Mouse (Mus musculus): Measurements from ENCODE around the gene Fam76a. TPM values are rescaled to one million over a fixed set of nuclear protein-coding genes. Genes with fewer than 3 reads are reported as not detected.
A peak's percentile ranks its signal among the peaks of the same experiment; 100 is the strongest.

Fam76a gene
- polyA plus RNA-seq, 1 experiment from 2014 or later, result 47.1 TPM

DNA sequence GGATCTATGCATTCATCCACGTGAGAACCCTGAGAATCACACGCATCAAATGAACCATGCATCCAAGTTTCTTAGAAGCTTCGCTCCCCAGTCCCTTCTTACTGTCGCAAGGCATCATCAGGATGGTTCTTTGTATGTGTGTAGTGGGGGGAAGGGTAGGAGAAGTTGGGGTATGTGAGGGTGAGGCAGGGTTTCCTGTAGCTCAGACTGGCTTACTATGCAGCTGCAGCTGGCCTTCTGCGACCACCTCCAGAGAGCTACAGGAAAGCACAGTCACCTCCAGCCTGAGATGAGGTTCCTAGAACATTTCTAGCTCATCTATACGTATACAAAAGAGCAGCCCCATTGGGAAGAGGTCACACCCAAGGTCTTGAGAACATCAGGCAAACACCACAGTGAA, 10.2 kb downstream of the Fam76a start:
- H3K9me3 ChIP-seq (replicated peaks; ENCODE audit: control insufficient read depth, low read length), result no peaks in the 10 kb centered on the region
- no peak overlapping the region for H3K9ac ChIP-seq (ENCODE audit: low read length)
- no peaks in the 10 kb centered on the region for H3K4me1 ChIP-seq (ENCODE audit: control insufficient read depth, insufficient read depth, low read length)
- H3K27ac ChIP-seq (ENCODE audit: low read depth, low read length), result no peak overlapping the region
- H3K4me3 ChIP-seq (ENCODE audit: low read depth, low read length), result no peak overlapping the region
- ATAC-seq (no peak), DNase-seq (ENCODE audit: low spot score) (no peak)
- peaks cover 82% of the 10 kb centered on the region for H3K36me3 ChIP-seq (ENCODE audit: control insufficient read depth, insufficient read depth, low read length)
- WGBS, result 90% methylated on average over 6 of the region's 6 CpGs
- H3K4me2 ChIP-seq (ENCODE audit: low read length), result no peak overlapping the region
- H3K27me3 ChIP-seq (replicated peaks; ENCODE audit: control insufficient read depth, insufficient read depth, low read length), result no peaks in the 10 kb centered on the region

DNA sequence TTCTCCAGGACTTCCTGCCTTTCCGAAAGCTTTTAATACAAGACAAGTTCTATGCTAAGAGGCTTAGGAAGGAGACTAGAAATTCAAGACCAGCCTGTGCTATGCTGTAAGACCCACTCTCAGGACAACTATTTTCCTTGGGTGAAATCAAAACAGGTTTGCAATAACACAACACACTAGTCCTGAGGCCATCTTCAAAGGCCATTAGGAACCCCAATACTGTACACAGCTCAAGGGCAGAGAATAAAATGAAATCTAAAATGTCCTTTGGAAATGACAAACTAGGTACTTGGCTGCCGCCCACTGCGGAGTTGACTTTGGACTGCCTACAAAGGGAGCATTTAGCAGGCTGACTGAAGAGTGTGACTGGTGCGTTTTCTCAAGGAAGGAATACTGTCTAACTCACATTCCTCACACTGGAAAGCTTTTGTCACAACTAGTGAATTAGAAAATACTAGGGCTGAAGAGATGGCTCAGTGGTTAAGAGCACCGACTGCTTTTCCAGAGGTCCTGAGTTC, 16.5 kb downstream of the Fam76a start:
- WGBS, result 95% methylated on average over 5 of the region's 5 CpGs

DNA sequence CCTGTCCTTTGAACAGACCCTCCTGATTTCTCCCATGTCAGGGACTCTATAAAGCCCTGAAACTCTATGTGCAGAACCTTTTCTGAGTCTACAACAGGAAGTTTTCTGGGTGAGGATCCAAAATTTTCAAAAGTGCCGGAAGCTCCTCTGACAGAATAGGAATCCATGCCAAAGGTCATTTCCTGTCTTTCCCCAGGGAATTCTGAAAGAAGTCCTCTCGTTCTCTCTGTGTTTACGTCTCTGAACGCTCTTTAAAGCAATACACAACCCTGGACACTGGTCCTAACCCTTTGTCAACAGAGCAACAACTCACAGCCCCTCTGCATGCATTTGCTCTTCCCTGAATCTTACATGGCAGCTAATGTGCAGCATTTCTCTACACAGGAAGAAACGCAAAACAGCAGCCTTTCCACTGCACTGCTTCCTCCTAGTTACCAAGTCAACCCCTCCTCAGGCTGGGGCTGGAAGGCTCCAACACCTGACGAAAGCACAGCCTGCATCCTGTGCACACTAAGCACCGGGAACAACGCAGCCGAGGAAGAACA, 17.5 kb downstream of the Fam76a start:
- Histone ChIP-seq H3K27me3 (replicated peaks; ENCODE audit: control insufficient read depth, insufficient read depth, low read length) (no peaks in the 10 kb centered on the region), H3K27ac (ENCODE audit: low read depth, low read length) (no peak overlapping the region; the same call in 1 of the 2 replicates), H3K4me1 (ENCODE audit: control insufficient read depth, insufficient read depth, low read length) (no peaks in the 10 kb centered on the region), H3K4me2 (ENCODE audit: low read length) (no peak overlapping the region), H3K36me3 (ENCODE audit: control insufficient read depth, insufficient read depth, low read length) (peaks cover 75% of the 10 kb centered on the region), H3K4me3 (ENCODE audit: low read depth, low read length) (no peak overlapping the region), H3K9me3 (replicated peaks; ENCODE audit: control insufficient read depth, low read length) (no peaks in the 10 kb centered on the region), H3K9ac (ENCODE audit: low read length) (no peak overlapping the region)
- 87% methylated on average over 9 of the region's 9 CpGs for WGBS
- ATAC-seq (no peak), DNase-seq (ENCODE audit: low spot score) (no peak)

More for the DNA sequence above, 16.5 kb downstream of the Fam76a start:
- H3K27me3 ChIP-seq (replicated peaks; ENCODE audit: control insufficient read depth, insufficient read depth, low read length), result no peaks in the 10 kb centered on the region
- H3K4me2 ChIP-seq (ENCODE audit: low read length), result no peak overlapping the region
- no peak overlapping the region for H3K9ac ChIP-seq (ENCODE audit: low read length)
- H3K9me3 ChIP-seq (replicated peaks; ENCODE audit: control insufficient read depth, low read length), result no peaks in the 10 kb centered on the region
- H3K4me3 ChIP-seq (ENCODE audit: low read depth, low read length), result no peak overlapping the region
- ATAC-seq (no peak), DNase-seq (ENCODE audit: low spot score) (no peak)
- no peaks in the 10 kb centered on the region for H3K4me1 ChIP-seq (ENCODE audit: control insufficient read depth, insufficient read depth, low read length)
- no peak overlapping the region for H3K27ac ChIP-seq (ENCODE audit: low read depth, low read length)
- peaks cover 80% of the 10 kb centered on the region for H3K36me3 ChIP-seq (ENCODE audit: control insufficient read depth, insufficient read depth, low read length)

- no peak for DNase-seq (ENCODE audit: low spot score)
- 92% methylated on average over 2 of the region's 2 CpGs for WGBS
- Histone ChIP-seq H3K9me3 (replicated peaks; ENCODE audit: control insufficient read depth, low read length) (no peaks in the 10 kb centered on the region), H3K4me3 (ENCODE audit: low read depth, low read length) (no peak overlapping the region), H3K27ac (ENCODE audit: low read depth, low read length) (no peak overlapping the region), H3K4me2 (ENCODE audit: low read length) (no peak overlapping the region), H3K9ac (ENCODE audit: low read length) (no peak overlapping the region), H3K4me1 (ENCODE audit: control insufficient read depth, insufficient read depth, low read length) (no peaks in the 10 kb centered on the region), H3K27me3 (replicated peaks; ENCODE audit: control insufficient read depth, insufficient read depth, low read length) (no peaks in the 10 kb centered on the region), H3K36me3 (ENCODE audit: control insufficient read depth, insufficient read depth, low read length) (peaks cover 68% of the 10 kb centered on the region)
- ATAC-seq, result no peak
These were observed 18.3 kb downstream of the Fam76a start for GRCm38 (mm10) chr4:132904071-132904470.

DNA sequence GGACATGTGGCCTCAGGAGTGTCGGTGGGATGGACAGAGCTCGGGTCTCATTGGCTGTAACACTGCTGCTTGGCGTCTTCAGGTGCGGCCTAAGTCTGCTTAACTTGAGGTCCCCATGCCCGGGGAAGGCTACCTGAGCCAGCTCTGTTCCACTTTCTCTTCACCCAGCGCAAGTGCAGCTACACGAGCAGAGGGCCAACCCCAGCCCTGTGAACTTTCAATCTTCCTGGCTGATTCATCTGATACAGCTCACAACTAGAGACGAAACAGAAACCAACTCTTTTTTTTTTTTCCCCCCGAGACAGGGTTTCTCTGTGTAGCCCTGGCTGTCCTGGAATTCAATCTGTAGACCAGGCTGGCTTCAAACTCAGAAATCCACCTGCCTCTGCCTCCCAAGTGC, 24.2 kb downstream of the Fam76a start:
- no peak overlapping the region for H3K9ac ChIP-seq (ENCODE audit: low read length)
- 87% methylated on average over 9 of the region's 9 CpGs for WGBS
- no peak overlapping the region for H3K27ac ChIP-seq (ENCODE audit: low read depth, low read length)
- no peak for DNase-seq (ENCODE audit: low spot score)
- no peak overlapping the region for H3K4me3 ChIP-seq (ENCODE audit: low read depth, low read length)
- H3K4me1 ChIP-seq (ENCODE audit: control insufficient read depth, insufficient read depth, low read length), result no peaks in the 10 kb centered on the region
- peaks cover 27% of the 10 kb centered on the region for H3K36me3 ChIP-seq (ENCODE audit: control insufficient read depth, insufficient read depth, low read length)
- H3K27me3 ChIP-seq (replicated peaks; ENCODE audit: control insufficient read depth, insufficient read depth, low read length), result no peaks in the 10 kb centered on the region
- no peak for ATAC-seq
- no peak overlapping the region for H3K4me2 ChIP-seq (ENCODE audit: low read length)
- no peaks in the 10 kb centered on the region for H3K9me3 ChIP-seq (replicated peaks; ENCODE audit: control insufficient read depth, low read length)

DNA sequence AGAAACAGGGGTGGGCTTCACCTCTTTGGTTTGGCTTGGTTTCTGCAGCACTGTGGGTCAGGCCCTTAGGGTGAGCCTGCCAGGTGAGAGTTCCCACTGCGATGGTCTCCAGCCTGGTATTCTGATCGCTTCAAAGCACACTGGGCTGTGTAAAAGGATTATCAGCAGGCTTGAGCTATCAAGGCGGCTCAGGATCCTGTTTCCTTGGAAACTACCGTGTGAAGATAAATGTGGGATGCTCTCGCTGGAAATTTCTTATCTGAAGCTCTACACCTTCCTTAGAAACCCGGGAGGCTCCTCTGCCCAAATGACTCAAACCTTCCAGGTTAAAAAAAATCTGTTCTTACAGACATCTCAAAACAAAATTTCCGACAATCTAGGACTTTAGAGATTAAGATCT, 28.0 kb downstream of the Fam76a start:
- Histone ChIP-seq H3K36me3 (ENCODE audit: control insufficient read depth, insufficient read depth, low read length) (no peaks in the 10 kb centered on the region), H3K27me3 (replicated peaks; ENCODE audit: control insufficient read depth, insufficient read depth, low read length) (no peaks in the 10 kb centered on the region), H3K4me1 (ENCODE audit: control insufficient read depth, insufficient read depth, low read length) (no peaks in the 10 kb centered on the region), H3K9ac (ENCODE audit: low read length) (no peak overlapping the region), H3K4me2 (ENCODE audit: low read length) (no peak overlapping the region), H3K4me3 (ENCODE audit: low read depth, low read length) (no peak overlapping the region), H3K27ac (ENCODE audit: low read depth, low read length) (no peak overlapping the region), H3K9me3 (replicated peaks; ENCODE audit: control insufficient read depth, low read length) (no peaks in the 10 kb centered on the region)
- WGBS, result 5% methylated on average over 7 of the region's 7 CpGs
- DNase-seq (ENCODE audit: low spot score) (peak; percentile 26), ATAC-seq (no peak)

GRCm38 (mm10) chr4:132884844-132885374, 37.4 kb downstream of the Fam76a start:
- Histone ChIP-seq H3K36me3 (ENCODE audit: control insufficient read depth, insufficient read depth, low read length) (0 out of 2 replicates have a peak, but pooled peaks cover 3% of the 10 kb centered on the region), H3K4me2 (ENCODE audit: low read length) (peak overlapping the region; percentile 96), H3K4me3 (ENCODE audit: low read depth, low read length) (peak overlapping the region; percentile 97), H3K9ac (ENCODE audit: low read length) (peak overlapping the region; percentile 96), H3K9me3 (replicated peaks; ENCODE audit: control insufficient read depth, low read length) (no peaks in the 10 kb centered on the region), H3K4me1 (ENCODE audit: control insufficient read depth, insufficient read depth, low read length) (peaks cover 7% of the 10 kb centered on the region; the same call in 1 of the 2 replicates), H3K27me3 (replicated peaks; ENCODE audit: control insufficient read depth, insufficient read depth, low read length) (no peaks in the 10 kb centered on the region), H3K27ac (ENCODE audit: low read depth, low read length) (peak overlapping the region; percentile 33; the same call in 1 of the 2 replicates)
- DNase-seq (ENCODE audit: low spot score), result peak; percentile 2
- WGBS, result 14% methylated on average over 9 of the region's 9 CpGs
- ATAC-seq, result peak; percentile 37; the same call in 1 of the 2 replicates

DNA sequence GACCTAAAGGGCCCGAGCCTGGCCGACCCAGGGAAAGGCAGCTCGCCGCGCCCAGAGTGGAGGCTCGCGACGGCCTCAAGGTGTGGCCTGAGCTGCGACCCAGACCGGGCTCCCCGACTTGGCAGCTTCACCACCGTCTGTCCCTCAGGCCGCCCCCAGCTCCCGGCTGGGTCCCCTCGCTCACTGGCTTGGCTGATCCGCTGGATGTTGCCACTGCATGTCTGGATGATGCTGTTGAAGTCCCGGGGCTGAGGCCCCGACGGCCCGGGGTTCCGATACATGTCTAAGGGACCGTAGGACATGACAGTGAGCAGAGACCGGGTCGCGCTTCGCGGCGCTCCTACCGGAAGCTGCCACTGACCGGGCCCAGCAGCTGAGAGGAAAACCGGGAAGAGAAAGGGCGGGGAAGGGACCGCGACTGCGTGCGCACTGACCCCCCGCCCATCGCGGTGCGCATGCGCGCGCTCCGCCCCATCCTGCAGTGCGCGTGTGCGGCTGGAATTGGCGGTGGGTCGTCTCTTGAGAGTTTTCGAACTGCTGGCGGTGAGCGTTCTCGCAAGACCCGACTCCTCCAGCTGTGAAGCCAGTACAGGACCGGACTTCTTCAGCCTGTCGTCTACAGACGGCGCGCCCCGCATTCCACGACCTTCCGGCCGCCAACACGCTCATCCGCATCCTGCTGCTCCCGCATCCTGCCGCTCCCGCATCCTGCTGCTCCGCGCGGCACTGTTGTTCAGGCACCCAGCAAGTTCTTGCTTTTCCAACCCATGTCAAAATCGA, 38.1 kb downstream of the Fam76a start, which contains the start of gene Stx12:
Gene Stx12, minus strand, starts transcription at position 446 of the 780 bp plus-strand sequence.
- H3K4me1 ChIP-seq (ENCODE audit: control insufficient read depth, insufficient read depth, low read length), result peaks cover 7% of the 10 kb centered on the region; the same call in 1 of the 2 replicates
- peak within 1 kb of the TSS; percentile 96 for H3K4me2 ChIP-seq (ENCODE audit: low read length)
- 0 out of 2 replicates have a peak, but pooled peaks cover 7% of the 10 kb centered on the region for H3K36me3 ChIP-seq (ENCODE audit: control insufficient read depth, insufficient read depth, low read length)
- H3K27me3 ChIP-seq (replicated peaks; ENCODE audit: control insufficient read depth, insufficient read depth, low read length), result no peaks in the 10 kb centered on the region
- peak within 1 kb of the TSS; percentile 72; the same call in 1 of the 2 replicates for H3K27ac ChIP-seq (ENCODE audit: low read depth, low read length)
- H3K9ac ChIP-seq (ENCODE audit: low read length), result peak within 1 kb of the TSS; percentile 96
- peak; percentile 94 for DNase-seq (ENCODE audit: low spot score)
- WGBS, result under 1% methylated on average over 72 of the region's 72 CpGs
- H3K4me3 ChIP-seq (ENCODE audit: low read depth, low read length), result peak within 1 kb of the TSS; percentile 97
- peak; percentile 97 for ATAC-seq
- H3K9me3 ChIP-seq (replicated peaks; ENCODE audit: control insufficient read depth, low read length), result no peaks in the 10 kb centered on the region

Measured in forebrain, embryonic 14.5 days (tissue).